Mouse (Mus musculus) heart, postnatal 0 days (tissue): ENCODE measurements at regions not wholly inside any gene's neighbourhood (a gene's known extent, or its start where the extent isn't known, plus 50 kb on each side); places are given as distances from the start of the nearest gene placed in this dataset.

Experiments
- ATAC-seq: fragments of 200-750 bp; cut with Nextera tagmentation; 2 replicates; pipeline ENCODE4 v1.8.0; 2017; ENCODE audit warnings: low read depth, moderate number of reproducible peaks, moderate library complexity; ENCODE audit not compliant: insufficient read depth
- DNase-seq: peaks from one replicate; pipeline ENCODE4 v3.0.0-alpha.2; 2016; ENCODE audit warnings: low spot score
- H3K27ac ChIP-seq: fragments of 300-500 bp; sonication (generic); 2 replicates; pipeline ENCODE4 v1.5.1; 2014; ENCODE audit warnings: low read depth, mild to moderate bottlenecking
- H3K27me3 ChIP-seq: fragments of 300-500 bp; sonication (generic); 2 replicates; pipeline ENCODE4 v1.6.1; 2014; ENCODE audit warnings: low read length, mixed read lengths; ENCODE audit not compliant: control insufficient read depth, insufficient read depth
- H3K36me3 ChIP-seq: fragments of 300-500 bp; sonication (generic); replicated peaks from 2 replicates; pipeline ENCODE4 v1.6.1; 2014; ENCODE audit warnings: low read length, mixed read lengths; ENCODE audit not compliant: control insufficient read depth, insufficient read depth
- H3K4me1 ChIP-seq: fragments of 300-500 bp; sonication (generic); 2 replicates; pipeline ENCODE4 v1.6.1; 2014; ENCODE audit warnings: antibody characterized with exemption; ENCODE audit not compliant: control insufficient read depth, insufficient read depth
- H3K4me2 ChIP-seq: fragments of 300-500 bp; sonication (generic); 2 replicates; pipeline ENCODE4 v1.6.1; 2014; ENCODE audit warnings: low read depth, mild to moderate bottlenecking, low read length, moderate library complexity
- H3K4me3 ChIP-seq: fragments of 300-500 bp; sonication (generic); 2 replicates; pipeline ENCODE4 v1.5.1; 2014; ENCODE audit warnings: low read depth, low read length
- H3K9ac ChIP-seq: fragments of 300-500 bp; sonication (generic); replicated peaks from 2 replicates; pipeline ENCODE4 v1.6.1; 2014; ENCODE audit warnings: low read depth, low read length, mixed read lengths
- H3K9me3 ChIP-seq: fragments of 300-500 bp; sonication (generic); replicated peaks from 2 replicates; pipeline ENCODE4 v1.6.1; 2016; ENCODE audit warnings: low read length; ENCODE audit not compliant: control insufficient read depth
- CTCF ChIP-seq: IDR thresholded peaks from 2 replicates; pipeline ENCODE4 v1.5.1; 2016; ENCODE audit warnings: antibody characterized with exemption, control low read depth, low read depth
- EP300 ChIP-seq: IDR thresholded peaks from 2 replicates; pipeline ENCODE4 v1.6.1; 2016; ENCODE audit warnings: antibody characterized with exemption, low read depth
- WGBS: fragments of 180-500 bp; shearing (Covaris S2); extraction: QIAGEN DNeasy Blood & Tissue Kit; methylation state at CpG from one replicate; pipeline ENCODE4 v1.1.7; 2014; 5-methylcytosine and 5-hydroxymethylcytosine counted together

DNA sequence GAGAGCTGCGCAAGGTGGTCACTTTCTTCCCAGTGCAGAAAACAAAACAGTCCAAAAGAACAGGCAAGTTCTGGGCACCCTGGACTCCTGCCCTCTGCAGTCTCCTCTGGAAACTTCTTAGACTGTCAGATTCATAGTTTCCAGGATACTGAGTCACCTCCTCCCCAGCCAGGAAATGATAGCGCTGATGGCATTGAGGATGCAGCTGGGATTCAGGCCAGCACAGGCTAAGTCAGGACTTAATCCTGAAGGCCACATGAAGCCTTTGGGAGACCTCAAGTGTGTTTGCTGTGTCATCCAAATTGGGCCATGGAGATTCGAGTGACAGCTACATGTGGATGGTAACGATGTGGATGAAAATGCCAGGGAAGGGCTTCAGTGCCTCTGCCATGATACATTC is 219.1 kb upstream of the Slc24a5 start:
- Histone ChIP-seq H3K4me1 (peaks cover 4% of the 10 kb centered on the region; the same call in 1 of the 2 replicates), H3K9ac (no peak overlapping the region), H3K4me2 (no peak overlapping the region), H3K9me3 (no peaks in the 10 kb centered on the region), H3K27ac (peak overlapping the region; percentile 61; the same call in 1 of the 2 replicates), H3K27me3 (no peaks in the 10 kb centered on the region), H3K36me3 (no peaks in the 10 kb centered on the region), H3K4me3 (no peak overlapping the region)
- WGBS: 68% methylated on average over 4 of the region's 4 CpGs
- TF ChIP-seq EP300 (peak; percentile 70; the same call in 1 of the 2 replicates), CTCF (no peak)
- ATAC-seq (peak; percentile 72), DNase-seq (peak; percentile 49)

DNA sequence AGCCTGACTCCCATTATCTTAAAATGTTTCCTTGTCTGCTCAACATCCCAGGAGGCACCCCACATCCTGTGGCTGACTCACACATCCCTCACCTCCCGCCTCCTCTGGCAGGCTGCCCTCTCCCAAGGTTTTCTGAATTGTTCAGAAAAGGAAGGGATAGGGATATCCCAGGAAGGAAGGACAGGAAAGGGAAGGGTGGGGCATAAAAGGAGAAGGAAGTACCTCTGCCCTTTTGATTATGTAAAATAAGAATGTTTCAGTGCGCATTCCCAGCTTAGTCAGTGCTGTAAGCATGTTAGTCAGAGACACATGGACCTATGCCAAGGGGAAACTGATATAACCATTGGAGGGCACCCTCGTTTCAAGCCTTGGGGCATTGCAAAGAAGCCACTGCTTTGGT is 209.4 kb upstream of the Slc24a5 start:
- no peak overlapping the region for H3K4me3 ChIP-seq
- H3K9ac ChIP-seq: no peak overlapping the region
- H3K9me3 ChIP-seq: no peaks in the 10 kb centered on the region
- H3K27me3 ChIP-seq: no peaks in the 10 kb centered on the region
- H3K4me1 ChIP-seq: peaks cover 12% of the 10 kb centered on the region; the same call in 1 of the 2 replicates
- peak; percentile 27; the same call in 1 of the 2 replicates for TF ChIP-seq CTCF
- peak; percentile 94 for TF ChIP-seq EP300
- H3K4me2 ChIP-seq: no peak overlapping the region
- H3K27ac ChIP-seq: peak overlapping the region; percentile 46
- ATAC-seq (peak; percentile 89), DNase-seq (peak; percentile 76)
- H3K36me3 ChIP-seq: no peaks in the 10 kb centered on the region
- 16% methylated on average over 3 of the region's 3 CpGs for WGBS

DNA sequence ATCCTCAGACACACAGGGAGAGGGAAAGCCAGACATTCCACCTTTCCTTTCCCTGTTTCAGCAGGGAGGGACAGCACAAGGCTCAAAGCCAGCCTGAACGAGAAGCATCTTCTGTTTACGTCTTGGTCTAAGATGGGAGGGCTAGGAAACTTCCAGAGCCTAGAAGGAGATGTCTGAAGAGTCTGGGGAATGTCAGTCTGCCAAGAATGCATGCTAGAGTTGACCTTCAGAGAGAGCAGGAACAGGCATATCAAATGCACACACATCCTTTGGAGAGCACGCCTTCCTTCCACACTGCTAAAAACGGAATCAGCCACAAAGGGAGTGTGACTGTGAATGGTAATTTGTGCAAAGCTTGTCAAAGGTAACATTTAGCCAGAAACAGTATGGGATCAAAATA is 179.7 kb upstream of the Slc24a5 start:
- 8% methylated on average over 4 of the region's 4 CpGs for WGBS
- H3K4me1 ChIP-seq: peaks cover 6% of the 10 kb centered on the region; the same call in 1 of the 2 replicates
- no peak overlapping the region for H3K9ac ChIP-seq
- H3K36me3 ChIP-seq: no peaks in the 10 kb centered on the region
- no peak overlapping the region for H3K4me3 ChIP-seq
- no peaks in the 10 kb centered on the region for H3K27me3 ChIP-seq
- H3K4me2 ChIP-seq: peak overlapping the region; percentile 16; the same call in 1 of the 2 replicates
- peak; percentile 58; the same call in 1 of the 2 replicates for ATAC-seq
- TF ChIP-seq EP300: peak; percentile 31; the same call in 1 of the 2 replicates
- TF ChIP-seq CTCF: no peak
- no peaks in the 10 kb centered on the region for H3K9me3 ChIP-seq
- H3K27ac ChIP-seq: peak overlapping the region; percentile 22; the same call in 1 of the 2 replicates
- DNase-seq: peak; percentile 62

DNA sequence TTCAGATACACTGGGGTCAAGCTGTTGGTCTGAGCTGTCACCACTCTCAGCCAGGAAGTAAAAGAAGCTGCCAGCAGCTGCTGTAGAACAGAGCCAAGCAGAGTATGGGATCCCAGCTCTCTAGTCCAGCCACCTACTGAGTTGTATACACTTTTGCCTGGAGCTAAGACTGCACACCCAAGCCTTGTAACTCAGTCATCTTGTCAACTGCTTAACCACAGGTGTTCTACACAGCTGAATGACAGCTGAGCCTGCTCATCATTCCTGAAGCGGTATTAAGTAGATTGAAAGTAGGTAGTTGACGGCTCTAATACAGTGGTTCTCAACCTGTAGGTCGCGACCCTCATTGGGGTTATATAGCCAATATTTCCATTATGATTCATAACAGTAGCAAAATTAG is 172.9 kb upstream of the Slc24a5 start:
- no peak for ATAC-seq

DNA sequence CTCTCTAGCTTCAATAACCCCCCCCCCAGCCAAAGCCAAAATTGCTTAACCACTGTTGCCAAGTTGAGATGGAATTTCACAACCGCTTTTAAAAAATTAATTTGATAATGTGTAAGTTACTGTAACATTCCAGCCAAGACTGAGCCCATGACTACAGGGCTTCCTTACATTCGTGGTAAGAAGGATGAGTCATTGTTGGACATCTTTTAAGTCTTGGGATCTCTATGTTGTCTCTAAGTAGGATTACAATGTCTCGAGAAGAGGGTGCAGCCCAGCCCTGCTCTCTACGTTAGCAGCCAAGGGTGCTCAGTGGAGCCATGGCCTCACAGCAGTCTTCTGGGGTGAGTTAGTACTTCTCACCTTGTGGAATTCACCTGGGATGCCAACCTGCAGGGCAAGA is 164.4 kb upstream of the Slc24a5 start:
- H3K4me1 ChIP-seq: no peaks in the 10 kb centered on the region
- no peak overlapping the region for H3K4me2 ChIP-seq
- no peak for ATAC-seq
- no peak overlapping the region for H3K9ac ChIP-seq
- H3K36me3 ChIP-seq: no peaks in the 10 kb centered on the region
- DNase-seq: no peak
- TF ChIP-seq EP300 (no peak), CTCF (no peak)
- H3K27ac ChIP-seq: no peak overlapping the region
- H3K27me3 ChIP-seq: no peaks in the 10 kb centered on the region
- 70% methylated on average over 4 of the region's 4 CpGs for WGBS
- no peak overlapping the region for H3K4me3 ChIP-seq
- H3K9me3 ChIP-seq: no peaks in the 10 kb centered on the region

More for the DNA sequence above, 172.9 kb upstream of the Slc24a5 start:
- DNase-seq: no peak
- H3K4me1 ChIP-seq: no peaks in the 10 kb centered on the region
- H3K36me3 ChIP-seq: no peaks in the 10 kb centered on the region
- H3K4me3 ChIP-seq: no peak overlapping the region
- no peak overlapping the region for H3K27ac ChIP-seq
- no peak overlapping the region for H3K9ac ChIP-seq
- H3K27me3 ChIP-seq: no peaks in the 10 kb centered on the region
- H3K9me3 ChIP-seq: no peaks in the 10 kb centered on the region
- TF ChIP-seq CTCF: no peak
- TF ChIP-seq EP300: no peak
- WGBS: 94% methylated on average over 4 of the region's 4 CpGs
- H3K4me2 ChIP-seq: no peak overlapping the region

DNA sequence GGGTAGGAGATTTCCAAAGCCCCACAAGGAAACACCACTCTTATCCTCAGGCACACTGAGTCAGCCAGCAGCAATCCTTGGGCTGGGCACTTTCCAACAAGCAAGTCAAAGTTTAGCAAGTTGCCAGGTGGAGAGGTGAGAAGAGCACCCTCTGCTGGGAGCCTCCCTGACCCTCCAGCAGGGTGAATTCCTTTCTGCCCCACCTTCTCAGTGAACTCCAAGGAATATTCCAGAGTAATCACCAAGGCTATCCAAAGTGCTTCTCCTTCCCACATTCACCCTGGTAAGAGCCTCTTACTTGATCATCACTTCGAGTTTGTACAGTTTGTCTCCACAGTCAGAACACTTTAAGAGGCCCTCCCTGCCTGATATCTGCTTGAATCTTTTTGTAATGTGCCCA is 162.8 kb upstream of the Slc24a5 start:
- DNase-seq (no peak), ATAC-seq (no peak)
- WGBS: 94% methylated on average over 1 of the region's 1 CpGs

More for the DNA sequence above, 162.8 kb upstream of the Slc24a5 start:
- Histone ChIP-seq H3K4me2 (no peak overlapping the region), H3K9ac (no peak overlapping the region), H3K27me3 (no peaks in the 10 kb centered on the region), H3K9me3 (no peaks in the 10 kb centered on the region), H3K4me3 (no peak overlapping the region), H3K27ac (no peak overlapping the region), H3K36me3 (no peaks in the 10 kb centered on the region), H3K4me1 (no peaks in the 10 kb centered on the region)
- TF ChIP-seq EP300: no peak
- peak; percentile 44 for TF ChIP-seq CTCF
